Mouse (Mus musculus) lung, embryonic 14.5 days (tissue): ENCODE data around the gene Gm21800. TPM values are rescaled to one million over a fixed set of nuclear protein-coding genes. Genes with fewer than 3 reads are reported as not detected.
"Not testable (repeated sequence)": the region's sequence is repeated elsewhere in the genome, so short reads cannot be mapped to it uniquely, and the experiment has no call there.

Experiments
- ATAC-seq: fragments of 200-750 bp; cut with Nextera tagmentation; 2 replicates; pipeline ENCODE4 v1.8.0; 2017; ENCODE audit warnings: mild to moderate bottlenecking, moderate TSS enrichment, moderate library complexity; ENCODE audit not compliant: insufficient read depth
- DNase-seq: peaks from one replicate; pipeline ENCODE4 v3.0.0-alpha.2; 2015
- H3K27ac ChIP-seq: fragments of 300-500 bp; sonication (generic); 2 replicates; pipeline ENCODE4 v1.5.1; 2014; ENCODE audit warnings: low read depth, mild to moderate bottlenecking, moderate library complexity
- H3K27me3 ChIP-seq: fragments of 300-500 bp; sonication (generic); 2 replicates; pipeline ENCODE4 v1.6.1; 2014; ENCODE audit warnings: low read length, control low read depth; ENCODE audit not compliant: insufficient read depth
- H3K36me3 ChIP-seq: fragments of 300-500 bp; sonication (generic); 2 replicates; pipeline ENCODE4 v1.6.1; 2014; ENCODE audit warnings: control low read depth; ENCODE audit not compliant: insufficient read depth
- H3K4me1 ChIP-seq: fragments of 300-500 bp; sonication (generic); 2 replicates; pipeline ENCODE4 v1.6.1; 2014; ENCODE audit warnings: antibody characterized with exemption, control low read depth; ENCODE audit not compliant: insufficient read depth
- H3K4me2 ChIP-seq: fragments of 300-500 bp; sonication (generic); 2 replicates; pipeline ENCODE4 v1.6.1; 2014; ENCODE audit warnings: mild to moderate bottlenecking
- H3K4me3 ChIP-seq: fragments of 300-500 bp; sonication (generic); 2 replicates; pipeline ENCODE4 v1.5.1; 2014; ENCODE audit warnings: low read depth, low read length
- H3K9ac ChIP-seq: fragments of 300-500 bp; sonication (generic); 2 replicates; pipeline ENCODE4 v1.6.1; 2014
- H3K9me3 ChIP-seq: fragments of 300-500 bp; sonication (generic); 2 replicates; pipeline ENCODE4 v1.6.1; 2016; ENCODE audit warnings: low read depth, low read length, control low read depth
- WGBS: fragments of 180-500 bp; shearing (Covaris S2); extraction: QIAGEN DNeasy Blood & Tissue Kit; methylation state at CpG from one replicate; pipeline ENCODE4 v1.1.7; 2014; 5-methylcytosine and 5-hydroxymethylcytosine counted together
- polyA plus RNA-seq: library from polyadenylated mRNA; unstranded; fragments of >200 nt; fragmentation: Nextera tagmentation; extraction: Ambion mirVana; gene quantifications from 2 replicates; pipeline ENCODE4 v1.2.1, GENCODE M21; 2014

Gm21800 gene
- not detected in 2 replicates for polyA plus RNA-seq

DNA sequence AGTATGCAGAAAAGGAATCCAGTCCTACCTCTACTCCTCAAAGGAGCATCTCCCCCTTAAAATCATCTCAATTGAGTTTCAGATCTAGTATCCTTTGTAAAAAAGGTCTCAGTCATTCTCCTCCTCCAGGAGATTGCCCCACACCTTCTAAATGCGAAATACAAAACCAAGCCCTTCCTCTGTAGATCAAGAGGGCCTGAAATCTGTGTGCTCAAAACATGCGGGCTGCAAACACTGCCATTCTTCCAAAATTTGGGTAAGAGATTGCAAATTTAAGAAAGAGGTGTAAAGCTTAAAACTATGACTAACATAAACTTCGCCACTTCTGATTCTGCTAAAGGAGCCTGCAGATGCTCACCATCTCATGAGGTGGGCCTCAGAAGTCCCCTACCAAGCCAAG, at the start of gene Gm21800:
Gm21800 (plus strand) TSS at position 301 of the 400 bp plus-strand sequence.
- ATAC-seq, result not testable (repeated sequence)

More for the DNA sequence above, at the start of gene Gm21800:
- 83% methylated on average over 2 of the region's 3 CpGs for WGBS
- H3K9ac ChIP-seq, H3K27me3 ChIP-seq, DNase-seq, H3K4me1 ChIP-seq, H3K27ac ChIP-seq, H3K4me3 ChIP-seq, H3K9me3 ChIP-seq, H3K36me3 ChIP-seq, H3K4me2 ChIP-seq: not testable (repeated sequence)
